Mouse (Mus musculus) neural tube, embryonic 10.5 days (tissue): ENCODE data around the gene Gm49336.
A peak's percentile ranks its signal among the peaks of the same experiment; 100 is the strongest.

Experiments
- DNase-seq: peaks from one replicate; pipeline ENCODE4 v3.0.0-alpha.2; 2017; ENCODE audit warnings: low spot score; ENCODE audit errors: extremely low spot score

Gene Gm49336

DNA sequence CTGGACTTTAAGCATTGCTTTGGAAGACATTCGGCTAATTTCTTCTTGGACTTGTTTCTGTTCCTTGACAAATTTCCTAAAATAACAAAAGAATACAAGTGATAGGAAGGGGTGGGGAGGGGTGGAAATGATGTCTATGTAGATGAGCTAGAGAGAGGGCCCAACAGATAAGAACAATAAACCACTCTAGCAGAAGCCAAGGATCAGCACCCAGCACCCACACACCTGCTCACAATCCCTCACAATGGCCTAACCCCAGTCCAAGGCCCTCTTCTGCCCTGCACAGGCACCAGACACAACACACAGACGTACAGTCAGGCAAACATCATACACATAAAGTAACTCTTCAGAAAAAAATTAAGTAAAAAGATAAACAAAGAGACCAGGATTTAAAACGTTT is 12.8 kb downstream of the Gm49336 start:
- no peak for DNase-seq

- no peak for DNase-seq
Measured at GRCm38 (mm10) chr14:60219886-60220285, 31.4 kb downstream of the Gm49336 start.

DNA sequence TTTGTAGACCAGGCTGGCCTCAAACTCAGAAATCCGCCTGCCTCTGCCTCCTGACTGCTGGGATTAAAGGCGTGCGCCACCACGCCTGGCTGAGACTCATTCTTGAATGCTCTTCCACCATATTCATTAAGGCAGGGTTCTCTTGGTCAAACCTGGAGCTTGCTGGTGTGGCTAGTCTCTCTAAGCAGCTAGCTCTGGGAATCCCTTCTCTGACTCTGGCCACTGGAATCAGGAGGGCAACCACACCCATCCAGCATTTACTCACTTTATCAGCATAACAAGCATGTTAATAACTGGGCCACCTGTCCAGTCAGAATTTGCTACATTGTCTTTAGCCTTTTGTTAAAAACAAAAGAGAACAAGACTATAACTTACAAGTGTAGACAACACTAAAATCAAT is 33.7 kb downstream of the Gm49336 start:
- no peak for DNase-seq

DNA sequence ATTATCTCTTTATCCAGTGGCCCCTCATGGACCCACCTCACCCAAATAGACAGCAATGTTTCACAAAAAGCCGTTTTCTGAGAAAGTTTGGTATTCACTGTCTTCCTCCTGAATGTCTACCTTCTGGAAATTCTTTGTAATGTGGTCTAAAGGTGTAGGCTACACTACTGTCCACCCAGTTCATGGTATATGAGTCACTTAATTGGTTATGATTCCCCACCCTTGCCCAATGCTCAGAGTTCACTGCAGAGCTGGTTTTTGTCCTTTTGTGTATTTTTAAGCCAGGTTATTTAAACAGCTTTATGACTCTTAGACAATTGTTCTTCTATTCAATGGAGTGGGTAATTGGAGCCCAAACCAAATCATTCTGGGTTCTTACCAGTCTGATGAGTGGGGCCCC is 35.2 kb downstream of the Gm49336 start:
- no peak for DNase-seq

DNA sequence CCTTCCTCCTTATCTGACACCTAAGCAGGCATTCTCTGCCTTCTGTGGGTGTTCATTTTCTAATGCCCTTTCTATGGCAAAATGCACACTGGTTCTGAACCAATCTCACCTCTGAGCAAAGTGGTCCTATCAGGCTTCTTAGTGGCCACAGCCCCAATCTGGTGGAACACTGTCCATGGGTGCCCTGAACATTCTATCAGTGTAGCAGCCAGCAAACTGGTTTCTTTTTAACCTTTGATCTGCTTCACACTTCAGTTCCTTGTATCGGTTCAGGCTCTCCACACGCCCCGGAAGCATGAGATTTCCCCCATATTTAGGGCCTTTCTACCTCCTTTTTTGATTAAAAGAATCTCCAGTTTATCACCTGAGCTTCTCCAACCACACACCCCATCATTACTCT is 36.3 kb downstream of the Gm49336 start:
- no peak for DNase-seq

DNA sequence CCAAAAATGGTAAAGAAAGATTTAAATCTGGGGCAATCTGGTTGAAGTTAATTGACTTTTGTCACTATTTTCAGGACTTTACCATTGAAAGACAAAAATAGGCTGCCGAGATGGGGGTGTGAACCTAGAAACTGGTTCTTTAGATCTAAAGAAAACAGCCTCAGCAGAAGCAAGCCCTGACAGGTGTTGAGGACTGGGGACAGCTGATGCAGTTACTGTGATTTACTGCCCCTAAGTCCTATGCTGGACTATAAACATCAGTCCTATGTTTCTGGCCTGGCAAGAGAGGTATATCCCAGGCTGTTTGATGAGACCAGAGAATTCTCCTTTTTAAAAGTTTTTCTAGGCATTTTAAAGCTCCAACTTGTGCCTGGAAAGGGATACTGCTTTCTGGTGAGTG is 37.3 kb downstream of the Gm49336 start:
- no peak for DNase-seq

DNA sequence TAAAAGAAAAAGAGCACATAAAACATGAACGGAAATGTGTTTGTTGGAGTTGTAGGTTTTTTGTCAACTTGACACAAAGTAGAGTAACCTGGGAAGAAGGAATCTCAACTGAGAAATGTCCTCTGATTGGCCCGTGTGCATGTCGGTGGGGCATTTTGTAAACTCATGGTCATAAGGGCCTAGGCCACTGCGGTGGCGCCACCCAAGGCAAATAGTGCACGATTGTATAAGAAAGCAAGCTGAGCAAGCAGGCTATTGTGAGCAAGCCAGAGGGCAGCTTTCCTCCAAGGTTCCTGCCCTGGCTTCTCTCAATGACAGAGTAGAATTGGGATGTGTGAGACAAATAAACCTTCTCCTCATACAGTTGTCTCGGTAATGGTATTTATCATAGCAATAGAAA is 42.1 kb downstream of the Gm49336 start:
- DNase-seq = no peak

DNA sequence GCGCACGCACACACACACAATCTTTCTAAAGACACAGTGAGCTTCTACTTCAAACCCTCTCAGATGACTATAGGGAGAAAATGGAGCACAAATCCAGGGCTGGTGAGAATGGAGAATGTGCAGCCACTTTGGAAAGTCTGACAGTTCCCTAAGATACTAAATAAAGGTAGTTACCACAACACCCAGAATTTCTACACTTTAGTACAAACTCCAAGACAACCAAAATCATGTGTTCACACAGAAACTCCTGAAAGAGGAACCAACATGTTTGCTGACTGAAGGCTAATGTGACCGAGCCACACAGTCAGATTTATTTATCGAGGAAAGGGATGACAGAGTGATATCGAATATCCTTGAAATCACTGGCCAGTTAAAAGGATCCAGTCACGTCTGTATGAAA is 46.3 kb downstream of the Gm49336 start:
- no peak for DNase-seq

DNA sequence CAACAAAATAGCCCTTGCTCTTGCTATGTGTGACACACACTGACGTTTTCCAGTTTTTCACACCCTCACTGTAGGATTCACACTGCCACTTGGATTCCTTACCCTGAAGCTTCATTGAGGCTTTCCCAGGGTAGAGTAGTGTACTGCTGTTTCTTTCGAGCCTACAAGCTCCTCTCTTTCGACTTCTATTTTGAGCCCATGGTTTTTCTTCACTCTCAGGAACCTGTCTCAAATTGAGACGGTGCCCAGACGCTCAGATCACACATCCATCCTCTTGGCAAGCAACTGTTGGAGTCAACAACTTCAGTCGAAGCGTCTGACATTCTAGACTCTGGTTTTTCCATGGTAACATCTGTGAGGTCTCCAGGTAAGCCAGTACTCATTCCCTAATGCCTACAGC is 54.4 kb downstream of the Gm49336 start, which contains the start of gene Atp8a2:
Atp8a2 (minus strand) TSS at position 296 of the 400 bp plus-strand sequence.
- no peak for DNase-seq

GRCm38 (mm10) chr14:60195999-60196398 is 55.3 kb downstream of the Gm49336 start:
- DNase-seq = no peak

- DNase-seq = no peak
Measured at GRCm38 (mm10) chr14:60194606-60195005, 56.7 kb downstream of the Gm49336 start.

DNA sequence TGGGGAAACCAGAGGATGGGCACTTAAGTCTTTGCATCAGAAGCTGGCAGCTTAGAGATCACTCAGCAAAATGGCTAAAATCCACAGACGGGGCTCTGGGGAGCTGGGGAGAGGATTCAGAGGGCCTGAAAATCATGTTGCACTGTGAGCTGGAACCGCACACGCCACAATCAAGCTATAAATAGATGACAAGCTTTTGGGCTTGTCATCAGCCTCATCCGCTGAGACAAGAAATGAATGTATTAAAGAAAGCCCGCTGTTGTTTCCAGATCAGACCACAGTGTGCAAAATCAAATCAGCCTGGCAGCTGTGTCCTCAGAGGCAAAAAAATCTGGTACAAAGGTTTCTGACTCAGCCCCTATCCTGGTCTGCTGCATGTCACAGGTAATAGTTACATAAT is 61.5 kb downstream of the Gm49336 start:
- no peak for DNase-seq

GRCm38 (mm10) chr14:60188201-60188825 is 63.0 kb downstream of the Gm49336 start:
- DNase-seq = no peak

DNA sequence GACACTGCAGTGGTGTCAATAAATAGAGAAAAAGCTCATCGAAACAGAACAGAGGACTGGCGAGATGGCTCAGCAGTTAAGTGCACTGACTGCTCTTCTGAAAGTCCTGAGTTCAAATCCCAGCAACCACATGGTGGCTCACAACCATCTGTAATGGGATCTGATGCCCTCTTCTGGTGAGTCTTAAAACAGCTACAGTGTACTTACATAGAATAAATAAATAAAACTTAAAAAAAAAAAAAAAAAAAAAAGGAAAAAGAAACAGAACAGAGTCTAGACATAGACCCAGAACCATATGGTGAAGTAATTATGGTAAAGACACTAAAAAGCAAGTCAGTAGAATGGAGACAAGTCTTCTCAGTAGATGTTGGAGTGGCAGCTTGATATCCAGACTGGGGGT is 70.0 kb downstream of the Gm49336 start:
- no peak for DNase-seq

GRCm38 (mm10) chr14:60178571-60178955 is 72.7 kb downstream of the Gm49336 start:
- DNase-seq = no peak

GRCm38 (mm10) chr14:60177614-60178570 is 73.4 kb downstream of the Gm49336 start:
- no peak for DNase-seq

GRCm38 (mm10) chr14:60176891-60177613 is 74.3 kb downstream of the Gm49336 start:
- DNase-seq = peak; percentile 62

DNA sequence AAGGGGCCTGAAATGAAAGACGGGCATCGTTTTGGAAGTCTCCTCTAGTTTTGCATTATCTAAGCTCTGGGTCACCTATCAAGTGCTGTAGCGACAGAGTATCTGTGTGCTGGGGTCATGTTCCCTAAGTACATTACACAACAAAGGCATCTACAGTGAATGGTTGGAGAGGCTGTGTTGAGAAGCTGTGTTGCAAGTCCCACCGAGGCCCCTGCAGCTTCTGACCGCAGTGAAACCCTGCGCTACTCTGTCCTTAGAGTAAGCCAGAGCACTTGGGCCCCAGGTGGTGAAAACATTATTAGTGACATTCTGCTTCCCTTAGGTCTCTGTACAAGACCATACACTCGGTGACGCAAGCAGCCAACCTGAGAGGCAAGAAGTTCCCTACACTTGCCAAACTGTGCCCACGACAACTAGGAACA is 74.8 kb downstream of the Gm49336 start:
- no peak for DNase-seq

GRCm38 (mm10) chr14:60172286-60173055 is 78.8 kb downstream of the Gm49336 start:
- DNase-seq = no peak

DNA sequence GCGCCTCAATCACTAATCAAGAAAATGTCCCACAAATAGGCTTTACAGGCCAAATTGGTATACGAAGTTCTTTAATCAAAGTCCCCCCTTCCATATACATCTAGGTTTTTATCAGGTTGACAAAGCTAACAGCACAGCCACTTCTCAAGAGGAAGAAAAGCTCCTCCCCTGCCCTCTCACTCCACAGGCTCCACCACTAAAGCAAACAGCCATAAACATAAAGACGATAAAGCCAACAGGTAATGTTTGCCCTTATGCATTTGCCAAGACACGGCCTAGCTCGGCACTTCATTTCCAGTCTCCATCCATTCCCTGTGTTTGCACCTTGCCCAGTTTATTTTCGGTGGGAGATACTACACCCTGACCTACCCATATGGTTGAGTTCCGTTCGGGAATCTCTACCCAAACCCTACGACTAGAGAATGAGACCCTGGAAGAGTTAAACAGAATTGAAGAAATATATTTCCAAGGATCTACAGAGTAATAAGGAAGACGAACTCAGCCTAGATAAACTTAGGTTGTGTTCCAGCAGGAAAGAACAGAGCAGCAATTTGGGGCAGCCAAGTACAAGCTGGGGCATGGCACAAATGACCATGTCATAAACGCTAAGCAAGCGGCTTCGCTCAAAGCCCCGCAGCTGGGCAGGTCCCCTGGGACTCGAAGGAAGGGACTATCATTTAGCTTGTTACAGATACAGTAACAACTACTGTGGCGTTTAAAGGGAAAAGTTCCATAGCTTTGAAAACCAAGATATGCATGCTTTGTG is 80.3 kb downstream of the Gm49336 start:
- no peak for DNase-seq
